Mouse (Mus musculus) forebrain, embryonic 10.5 days (tissue): ENCODE results near the gene Hist1h4d. TPM values are rescaled to one million over a fixed set of nuclear protein-coding genes. Genes with fewer than 3 reads are reported as not detected.
A peak's percentile ranks its signal among the peaks of the same experiment; 100 is the strongest.
"Not testable (repeated sequence)": the region's sequence is repeated elsewhere in the genome, so short reads cannot be mapped to it uniquely, and the experiment has no call there.

Experiments used
- DNase-seq: peaks from one replicate; pipeline ENCODE4 v3.0.0-alpha.2; 2017; ENCODE audit warnings: low spot score; ENCODE audit errors: extremely low spot score
- H3K27ac ChIP-seq: fragments of 300-500 bp; sonication (generic); 2 replicates; pipeline ENCODE4 v1.5.1; 2016; ENCODE audit warnings: mild to moderate bottlenecking
- H3K27me3 ChIP-seq: fragments of 300-500 bp; sonication (generic); 2 replicates; pipeline ENCODE4 v1.6.1; 2016; ENCODE audit warnings: mild to moderate bottlenecking; ENCODE audit not compliant: poor library complexity, severe bottlenecking
- H3K36me3 ChIP-seq: fragments of 300-500 bp; sonication (generic); replicated peaks from 2 replicates; pipeline ENCODE4 v1.6.1; 2016; ENCODE audit warnings: mild to moderate bottlenecking, moderate library complexity
- H3K4me1 ChIP-seq: fragments of 300-500 bp; sonication (generic); 2 replicates; pipeline ENCODE4 v1.6.1; 2016
- H3K4me3 ChIP-seq: fragments of 300-500 bp; sonication (generic); 2 replicates; pipeline ENCODE4 v1.5.1; 2016; ENCODE audit warnings: mild to moderate bottlenecking, moderate library complexity
- H3K9me3 ChIP-seq: fragments of 300-500 bp; sonication (generic); 2 replicates; pipeline ENCODE4 v1.6.1; 2016; ENCODE audit warnings: mild to moderate bottlenecking, moderate library complexity
- WGBS: fragments of 180-500 bp; shearing (Covaris S2); methylation state at CpG from one replicate; pipeline ENCODE4 v1.1.7; 2016; 5-methylcytosine and 5-hydroxymethylcytosine counted together
- polyA plus RNA-seq: library from polyadenylated mRNA; unstranded; fragments of >200 nt; fragmentation: Nextera tagmentation; extraction: Ambion mirVana; gene quantifications from 2 replicates; pipeline ENCODE4 v1.2.1, GENCODE M21; 2016

Hist1h4d gene
- polyA plus RNA-seq, 1 experiment from 2014 or later, result 119 TPM

- H3K9me3 ChIP-seq, result no peaks in the 10 kb centered on the region
- H3K36me3 ChIP-seq, result no peaks in the 10 kb centered on the region
- peak overlapping the region; percentile 93 for H3K27ac ChIP-seq
- H3K27me3 ChIP-seq, result no peaks in the 10 kb centered on the region
- H3K4me3 ChIP-seq, result peak overlapping the region; percentile 55
- H3K4me1 ChIP-seq, result peaks cover 40% of the 10 kb centered on the region
- DNase-seq, result no peak
- WGBS, result 43% methylated on average over 2 of the region's 2 CpGs
Measured at GRCm38 (mm10) chr13:23572218-23573033, 9.0 kb upstream of the Hist1h4d start.

GRCm38 (mm10) chr13:23573034-23573897 is 8.1 kb upstream of the Hist1h4d start:
- WGBS, result 12% methylated on average over 20 of the region's 20 CpGs
- H3K9me3 ChIP-seq, H3K36me3 ChIP-seq, H3K27me3 ChIP-seq: not testable (repeated sequence)
- Histone ChIP-seq H3K27ac (peak overlapping the region; percentile 93), H3K4me1 (peaks cover 42% of the 10 kb centered on the region), H3K4me3 (peak overlapping the region; percentile 55)
- peak; percentile 21 for DNase-seq

GRCm38 (mm10) chr13:23573898-23574524 is 7.4 kb upstream of the Hist1h4d start, which contains the start of the genes Hist1h2bf and Hist1h2ad:
Gene Hist1h2bf, minus strand, starts transcription at chr13:23574196.
Gene Hist1h2ad, plus strand, starts transcription at chr13:23574381.
- peaks cover 42% of the 10 kb centered on the region for H3K4me1 ChIP-seq
- peak within 1 kb of the TSS; percentile 62 for H3K4me3 ChIP-seq
- peak within 1 kb of the TSS; percentile 95 for H3K27ac ChIP-seq
- not testable (repeated sequence) for H3K9me3 ChIP-seq, H3K36me3 ChIP-seq, H3K27me3 ChIP-seq
- peak; percentile 90 for DNase-seq
- WGBS, result under 1% methylated on average over 42 of the region's 42 CpGs

- H3K9me3 ChIP-seq, H3K36me3 ChIP-seq, H3K27me3 ChIP-seq, DNase-seq: not testable (repeated sequence)
- Histone ChIP-seq H3K4me1 (peaks cover 38% of the 10 kb centered on the region), H3K27ac (peak overlapping the region; percentile 95), H3K4me3 (peak overlapping the region; percentile 62)
- under 1% methylated on average over 15 of the region's 39 CpGs for WGBS
Measured at GRCm38 (mm10) chr13:23574546-23575170, 6.7 kb upstream of the Hist1h4d start.

- H3K27me3 ChIP-seq, result no peaks in the 10 kb centered on the region
- peaks cover 34% of the 10 kb centered on the region for H3K4me1 ChIP-seq
- H3K9me3 ChIP-seq, result no peaks in the 10 kb centered on the region
- peak; percentile 57 for DNase-seq
- H3K36me3 ChIP-seq, result no peaks in the 10 kb centered on the region
- H3K27ac ChIP-seq, result peak within 1 kb of the TSS; percentile 95
- H3K4me3 ChIP-seq, result peak within 1 kb of the TSS; percentile 62
- under 1% methylated on average over 18 of the region's 18 CpGs for WGBS
Measured at GRCm38 (mm10) chr13:23575271-23575851, 6.0 kb upstream of the Hist1h4d start, which contains the start of gene Hist1h3d. Gene Hist1h3d, plus strand, starts transcription at chr13:23575763.

GRCm38 (mm10) chr13:23575864-23576313 is 5.5 kb upstream of the Hist1h4d start:
- H3K4me1 ChIP-seq, result peaks cover 39% of the 10 kb centered on the region
- H3K27ac ChIP-seq, result peak overlapping the region; percentile 95
- not testable (repeated sequence) for H3K9me3 ChIP-seq, H3K36me3 ChIP-seq, H3K27me3 ChIP-seq
- peak overlapping the region; percentile 62 for H3K4me3 ChIP-seq
- DNase-seq, result peak; percentile 26
- WGBS, result 0% methylated on average over 11 of the region's 40 CpGs

- H3K27ac ChIP-seq, result peak overlapping the region; percentile 95
- peaks cover 42% of the 10 kb centered on the region for H3K4me1 ChIP-seq
- no peaks in the 10 kb centered on the region for H3K27me3 ChIP-seq
- no peaks in the 10 kb centered on the region for H3K36me3 ChIP-seq
- 2% methylated on average over 7 of the region's 7 CpGs for WGBS
- no peaks in the 10 kb centered on the region for H3K9me3 ChIP-seq
- H3K4me3 ChIP-seq, result peak overlapping the region; percentile 62
- peak; percentile 62 for DNase-seq
Measured at GRCm38 (mm10) chr13:23576351-23576881, 5.0 kb upstream of the Hist1h4d start.

- peak; percentile 30 for DNase-seq
- WGBS, result 56% methylated on average over 6 of the region's 6 CpGs
- H3K27ac ChIP-seq, result peak overlapping the region; percentile 95
- no peaks in the 10 kb centered on the region for H3K9me3 ChIP-seq
- no peaks in the 10 kb centered on the region for H3K36me3 ChIP-seq
- peak overlapping the region; percentile 62 for H3K4me3 ChIP-seq
- peaks cover 46% of the 10 kb centered on the region for H3K4me1 ChIP-seq
- no peaks in the 10 kb centered on the region for H3K27me3 ChIP-seq
Measured at GRCm38 (mm10) chr13:23576906-23577639, 4.3 kb upstream of the Hist1h4d start.

GRCm38 (mm10) chr13:23577835-23578234 is 3.6 kb upstream of the Hist1h4d start:
- WGBS, result 88% methylated on average over 1 of the region's 1 CpGs
- Histone ChIP-seq H3K36me3 (no peaks in the 10 kb centered on the region), H3K4me1 (peaks cover 47% of the 10 kb centered on the region), H3K9me3 (no peaks in the 10 kb centered on the region), H3K27ac (peak overlapping the region; percentile 95), H3K4me3 (no peak overlapping the region), H3K27me3 (no peaks in the 10 kb centered on the region)
- no peak for DNase-seq

- Histone ChIP-seq H3K27ac (peak overlapping the region; percentile 94), H3K4me1 (peaks cover 58% of the 10 kb centered on the region), H3K36me3 (no peaks in the 10 kb centered on the region), H3K4me3 (peak overlapping the region; percentile 61), H3K27me3 (no peaks in the 10 kb centered on the region), H3K9me3 (no peaks in the 10 kb centered on the region)
- DNase-seq, result peak; percentile 31
- 6% methylated on average over 6 of the region's 6 CpGs for WGBS
Measured at GRCm38 (mm10) chr13:23582219-23583056, 1.0 kb downstream of the Hist1h4d start.
